Mouse (Mus musculus): ENCODE measurements around the gene Fam217b. TPM values are rescaled to one million over a fixed set of nuclear protein-coding genes. Genes with fewer than 3 reads are reported as not detected.

Gene Fam217b
- polyA plus RNA-seq (2012; ENCODE audit: insufficient read depth, insufficient read length, low replicate concordance, missing spikeins): not detected in 2 replicates

GRCm38 (mm10) chr2:178414261-178415149 lies at the start of gene Fam217b, which contains the start of gene Ppp1r3d:
TSS of gene Fam217b (plus strand) at chr2:178414524.
TSS of gene Ppp1r3d (minus strand) at chr2:178414472.
- H3K4me3 ChIP-seq (ENCODE audit: insufficient read depth, low read depth, low read length): peak within 1 kb of the TSS; percentile 62
- under 1% methylated on average over 74 of the region's 74 CpGs for WGBS
- peaks cover 21% of the 10 kb centered on the region for H3K4me1 ChIP-seq (ENCODE audit: control insufficient read depth, insufficient read depth, low read length)
- peak within 1 kb of the TSS; percentile 48 for H3K27ac ChIP-seq (ENCODE audit: insufficient read depth, low read depth, low read length)
- TF ChIP-seq CTCF (IDR thresholded peaks at IDR 0.05; ENCODE audit: insufficient read depth, low read depth, low read length) (no peak), POLR2A (IDR thresholded peaks at IDR 0.05; ENCODE audit: insufficient read depth, low read depth, low read length) (no peak)

- H3K4me1 ChIP-seq (ENCODE audit: control insufficient read depth, insufficient read depth, low read length): 0 out of 2 replicates have a peak, but pooled peaks cover 3% of the 10 kb centered on the region
- TF ChIP-seq POLR2A (IDR thresholded peaks at IDR 0.05; ENCODE audit: insufficient read depth, low read depth, low read length) (no peak), CTCF (IDR thresholded peaks at IDR 0.05; ENCODE audit: insufficient read depth, low read depth, low read length) (no peak)
- H3K27ac ChIP-seq (ENCODE audit: insufficient read depth, low read depth, low read length): no peak within 1 kb of the TSS
- 90% methylated on average over 52 of the region's 52 CpGs for WGBS
- H3K4me3 ChIP-seq (ENCODE audit: insufficient read depth, low read depth, low read length): no peak within 1 kb of the TSS
These were observed 7.1 kb upstream of the Fam217b start, which contains the start of gene Sycp2 for GRCm38 (mm10) chr2:178407053-178407815. TSS of gene Sycp2 (minus strand) at chr2:178407685.

- peaks cover 14% of the 10 kb centered on the region for H3K4me1 ChIP-seq (ENCODE audit: control insufficient read depth, insufficient read depth, low read length)
These were observed 5.3 kb upstream of the Fam217b start for GRCm38 (mm10) chr2:178409024-178409423.

GRCm38 (mm10) chr2:178410286-178410685 lies 4.0 kb upstream of the Fam217b start:
- TF ChIP-seq POLR2A (IDR thresholded peaks at IDR 0.05; ENCODE audit: insufficient read depth, low read depth, low read length): no peak
- TF ChIP-seq CTCF (IDR thresholded peaks at IDR 0.05; ENCODE audit: insufficient read depth, low read depth, low read length): no peak
- 87% methylated on average over 6 of the region's 6 CpGs for WGBS
- no peak overlapping the region for H3K4me3 ChIP-seq (ENCODE audit: insufficient read depth, low read depth, low read length)
- H3K4me1 ChIP-seq (ENCODE audit: control insufficient read depth, insufficient read depth, low read length): peaks cover 14% of the 10 kb centered on the region
- H3K27ac ChIP-seq (ENCODE audit: insufficient read depth, low read depth, low read length): no peak overlapping the region

More at GRCm38 (mm10) chr2:178409024-178409423, 5.3 kb upstream of the Fam217b start:
- WGBS: 78% methylated on average over 1 of the region's 1 CpGs
- TF ChIP-seq POLR2A (IDR thresholded peaks at IDR 0.05; ENCODE audit: insufficient read depth, low read depth, low read length): no peak
- no peak for TF ChIP-seq CTCF (IDR thresholded peaks at IDR 0.05; ENCODE audit: insufficient read depth, low read depth, low read length)
- H3K4me3 ChIP-seq (ENCODE audit: insufficient read depth, low read depth, low read length): no peak overlapping the region
- no peak overlapping the region for H3K27ac ChIP-seq (ENCODE audit: insufficient read depth, low read depth, low read length)

GRCm38 (mm10) chr2:178412598-178412997 lies 1.7 kb upstream of the Fam217b start:
- Histone ChIP-seq H3K4me1 (ENCODE audit: control insufficient read depth, insufficient read depth, low read length) (peaks cover 21% of the 10 kb centered on the region), H3K27ac (ENCODE audit: insufficient read depth, low read depth, low read length) (no peak overlapping the region), H3K4me3 (ENCODE audit: insufficient read depth, low read depth, low read length) (no peak overlapping the region)
- TF ChIP-seq POLR2A (IDR thresholded peaks at IDR 0.05; ENCODE audit: insufficient read depth, low read depth, low read length) (no peak), CTCF (IDR thresholded peaks at IDR 0.05; ENCODE audit: insufficient read depth, low read depth, low read length) (no peak)
- 50% methylated on average over 6 of the region's 6 CpGs for WGBS

- no peak overlapping the region for H3K27ac ChIP-seq (ENCODE audit: insufficient read depth, low read depth, low read length)
- TF ChIP-seq CTCF (IDR thresholded peaks at IDR 0.05; ENCODE audit: insufficient read depth, low read depth, low read length) (no peak), POLR2A (IDR thresholded peaks at IDR 0.05; ENCODE audit: insufficient read depth, low read depth, low read length) (no peak)
- WGBS: 66% methylated on average over 13 of the region's 13 CpGs
- peaks cover 21% of the 10 kb centered on the region for H3K4me1 ChIP-seq (ENCODE audit: control insufficient read depth, insufficient read depth, low read length)
- peak overlapping the region; percentile 62 for H3K4me3 ChIP-seq (ENCODE audit: insufficient read depth, low read depth, low read length)
These were observed 1.2 kb upstream of the Fam217b start for GRCm38 (mm10) chr2:178413081-178413480.

- peak overlapping the region; percentile 8; the same call in 1 of the 2 replicates for H3K27ac ChIP-seq (ENCODE audit: insufficient read depth, low read depth, low read length)
- peak overlapping the region; percentile 62 for H3K4me3 ChIP-seq (ENCODE audit: insufficient read depth, low read depth, low read length)
- WGBS: 17% methylated on average over 75 of the region's 75 CpGs
- peaks cover 21% of the 10 kb centered on the region for H3K4me1 ChIP-seq (ENCODE audit: control insufficient read depth, insufficient read depth, low read length)
- TF ChIP-seq CTCF (IDR thresholded peaks at IDR 0.05; ENCODE audit: insufficient read depth, low read depth, low read length): no peak
- TF ChIP-seq POLR2A (IDR thresholded peaks at IDR 0.05; ENCODE audit: insufficient read depth, low read depth, low read length): no peak
These were observed 653 bp upstream of the Fam217b start for GRCm38 (mm10) chr2:178413481-178414260.

- TF ChIP-seq POLR2A (IDR thresholded peaks at IDR 0.05; ENCODE audit: insufficient read depth, low read depth, low read length): no peak
- no peak for TF ChIP-seq CTCF (IDR thresholded peaks at IDR 0.05; ENCODE audit: insufficient read depth, low read depth, low read length)
- WGBS: 24% methylated on average over 3 of the region's 3 CpGs
- Histone ChIP-seq H3K27ac (ENCODE audit: insufficient read depth, low read depth, low read length) (no peak overlapping the region), H3K4me3 (ENCODE audit: insufficient read depth, low read depth, low read length) (peak overlapping the region; percentile 62; the same call in 1 of the 2 replicates), H3K4me1 (ENCODE audit: control insufficient read depth, insufficient read depth, low read length) (peaks cover 21% of the 10 kb centered on the region)
These were observed 775 bp downstream of the Fam217b start for GRCm38 (mm10) chr2:178415150-178415448.

Measured in olfactory bulb, adult 2 months (tissue).